Mouse (Mus musculus) forebrain, embryonic 16.5 days (tissue): ENCODE measurements at regions not wholly inside any gene's neighbourhood (a gene's known extent, or its start where the extent isn't known, plus 50 kb on each side); places are given as distances from the start of the nearest gene placed in this dataset.

Experiments
- ATAC-seq: fragments of 200-750 bp; cut with Nextera tagmentation; 2 replicates; pipeline ENCODE4 v1.8.0; 2017; ENCODE audit warnings: mild to moderate bottlenecking, moderate library complexity
- H3K27ac ChIP-seq: fragments of 300-500 bp; sonication (generic); 2 replicates; pipeline ENCODE4 v1.5.1; 2014; ENCODE audit warnings: low read length, control low read depth
- H3K27me3 ChIP-seq: fragments of 300-500 bp; sonication (generic); replicated peaks from 2 replicates; pipeline ENCODE4 v1.6.1; 2014; ENCODE audit warnings: low read length; ENCODE audit not compliant: control insufficient read depth, insufficient read depth
- H3K36me3 ChIP-seq: fragments of 300-500 bp; sonication (generic); 2 replicates; pipeline ENCODE4 v1.6.1; 2014; ENCODE audit not compliant: control insufficient read depth, insufficient read depth
- H3K4me1 ChIP-seq: fragments of 300-500 bp; sonication (generic); replicated peaks from 2 replicates; pipeline ENCODE4 v1.6.1; 2014; ENCODE audit warnings: low read length; ENCODE audit not compliant: control insufficient read depth, insufficient read depth
- H3K4me2 ChIP-seq: fragments of 300-500 bp; sonication (generic); 2 replicates; pipeline ENCODE4 v1.6.1; 2014; ENCODE audit warnings: mild to moderate bottlenecking, low read length, control low read depth
- H3K4me3 ChIP-seq: fragments of 300-500 bp; sonication (generic); replicated peaks from 2 replicates; pipeline ENCODE4 v1.5.1; 2014; ENCODE audit warnings: mild to moderate bottlenecking, low read length, control low read depth
- H3K9ac ChIP-seq: fragments of 300-500 bp; sonication (generic); replicated peaks from 2 replicates; pipeline ENCODE4 v1.6.1; 2014; ENCODE audit warnings: low read depth, low read length, control low read depth
- H3K9me3 ChIP-seq: fragments of 300-500 bp; sonication (generic); 2 replicates; pipeline ENCODE4 v1.6.1; 2016; ENCODE audit warnings: low read length; ENCODE audit not compliant: control insufficient read depth
- WGBS: fragments of 180-500 bp; shearing (Covaris S2); extraction: QIAGEN DNeasy Blood & Tissue Kit; methylation state at CpG from one replicate; pipeline ENCODE4 v1.1.7; 2014; 5-methylcytosine and 5-hydroxymethylcytosine counted together

DNA sequence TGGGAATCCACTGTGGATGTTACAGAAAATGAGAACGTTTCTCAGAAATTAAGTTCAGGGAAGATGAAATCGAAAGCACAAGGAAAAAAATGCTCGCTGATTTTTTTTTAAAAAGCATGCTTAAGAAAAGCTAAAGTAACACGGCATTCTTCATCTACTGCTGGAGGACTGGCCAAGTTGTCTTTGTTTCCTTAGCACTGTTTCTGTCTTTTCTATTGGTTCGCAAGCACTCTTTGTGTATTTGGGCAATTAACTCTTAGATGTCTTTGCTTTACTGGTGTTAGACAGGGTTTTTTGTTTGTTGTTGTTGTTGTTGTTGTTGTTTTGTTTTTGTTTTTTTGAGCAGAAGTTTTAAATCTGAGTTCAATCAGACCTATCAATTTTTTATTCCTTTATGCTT, 301.4 kb upstream of the Noct start:
- Histone ChIP-seq H3K4me2 (peak overlapping the region; percentile 5; the same call in 1 of the 2 replicates), H3K9me3 (no peaks in the 10 kb centered on the region; the same call in 1 of the 2 replicates), H3K9ac (no peak overlapping the region), H3K4me1 (peaks cover 7% of the 10 kb centered on the region; the same call in 1 of the 2 replicates), H3K27ac (peak overlapping the region; percentile 20; the same call in 1 of the 2 replicates), H3K27me3 (no peaks in the 10 kb centered on the region), H3K36me3 (no peaks in the 10 kb centered on the region), H3K4me3 (no peak overlapping the region)
- 0 out of 2 replicates have a peak, but pooled peaks have one; percentile 37 for ATAC-seq
- WGBS = 33% methylated on average over 5 of the region's 5 CpGs

DNA sequence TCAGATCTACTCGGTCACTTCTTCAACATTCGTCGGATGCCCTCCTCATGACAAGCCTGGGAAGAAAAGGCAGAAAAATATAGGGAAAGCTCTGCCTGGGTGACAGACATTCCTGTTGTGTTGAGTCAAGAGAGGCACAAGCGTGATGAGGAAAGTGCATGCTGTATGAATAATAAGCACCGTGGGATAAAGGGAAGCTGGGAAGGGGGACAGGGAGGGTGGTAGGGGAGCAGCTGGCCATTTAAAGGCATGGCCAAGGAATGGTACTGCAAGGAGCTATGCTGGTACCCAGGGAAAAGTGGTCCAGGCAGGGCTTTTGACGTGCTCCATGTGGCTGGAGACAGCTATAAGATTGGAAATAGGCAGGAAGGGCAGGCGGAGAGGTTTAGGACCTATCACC, 300.9 kb upstream of the Noct start:
- Histone ChIP-seq H3K4me1 (peaks cover 7% of the 10 kb centered on the region; the same call in 1 of the 2 replicates), H3K9me3 (no peaks in the 10 kb centered on the region; the same call in 1 of the 2 replicates), H3K27ac (no peak overlapping the region), H3K4me2 (no peak overlapping the region), H3K4me3 (no peak overlapping the region), H3K9ac (no peak overlapping the region), H3K36me3 (no peaks in the 10 kb centered on the region), H3K27me3 (no peaks in the 10 kb centered on the region)
- WGBS = 18% methylated on average over 7 of the region's 7 CpGs
- peak; percentile 88 for ATAC-seq

DNA sequence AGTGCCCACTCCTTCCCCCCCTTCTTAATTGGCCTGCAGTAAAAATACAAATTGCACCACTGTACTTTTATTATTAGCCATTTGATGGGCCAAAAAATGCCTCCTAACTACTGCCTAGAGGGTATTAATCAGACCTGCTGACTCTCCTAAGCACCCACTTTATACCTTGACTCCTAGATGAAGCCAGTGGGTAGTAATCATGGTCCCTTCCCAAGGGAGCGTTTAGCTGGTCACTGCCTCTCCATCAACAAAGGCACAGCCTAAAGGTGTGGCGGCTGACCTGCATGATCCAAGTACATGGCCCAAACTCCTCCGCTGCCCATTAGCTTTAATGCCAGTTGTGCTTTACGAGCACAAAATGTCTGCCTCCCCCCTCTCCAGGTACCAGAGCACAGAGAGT, 296.9 kb upstream of the Noct start:
- 82% methylated on average over 4 of the region's 4 CpGs for WGBS
- ATAC-seq = no peak
- Histone ChIP-seq H3K27ac (no peak overlapping the region), H3K9me3 (no peaks in the 10 kb centered on the region; the same call in 1 of the 2 replicates), H3K4me1 (peaks cover 7% of the 10 kb centered on the region), H3K4me2 (no peak overlapping the region), H3K36me3 (no peaks in the 10 kb centered on the region), H3K4me3 (no peak overlapping the region), H3K27me3 (no peaks in the 10 kb centered on the region), H3K9ac (no peak overlapping the region)

DNA sequence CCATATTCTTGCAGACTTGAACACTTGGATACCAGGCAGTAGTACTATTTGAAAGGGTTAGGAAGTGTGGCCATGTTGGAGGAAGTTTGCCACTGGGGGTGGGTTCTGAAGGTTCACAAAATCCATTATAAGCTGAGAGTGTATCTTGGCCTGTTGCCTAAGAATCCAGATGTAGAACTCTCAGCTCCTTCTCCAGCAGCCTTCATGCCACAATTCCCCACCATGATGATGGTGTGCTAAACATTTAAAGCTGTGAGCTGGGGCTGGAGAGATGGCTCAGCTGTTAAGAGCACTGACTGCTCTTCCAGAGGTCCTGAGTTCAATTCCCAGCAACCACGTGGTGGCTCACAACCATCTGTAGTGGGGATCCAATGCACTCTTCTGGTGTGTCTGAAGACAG, 295.2 kb upstream of the Noct start:
- ATAC-seq = no peak
- Histone ChIP-seq H3K9me3 (no peaks in the 10 kb centered on the region; the same call in 1 of the 2 replicates), H3K4me1 (peaks cover 10% of the 10 kb centered on the region), H3K4me2 (no peak overlapping the region), H3K36me3 (no peaks in the 10 kb centered on the region), H3K4me3 (no peak overlapping the region), H3K27me3 (no peaks in the 10 kb centered on the region), H3K27ac (no peak overlapping the region), H3K9ac (no peak overlapping the region)
- 91% methylated on average over 1 of the region's 1 CpGs for WGBS

DNA sequence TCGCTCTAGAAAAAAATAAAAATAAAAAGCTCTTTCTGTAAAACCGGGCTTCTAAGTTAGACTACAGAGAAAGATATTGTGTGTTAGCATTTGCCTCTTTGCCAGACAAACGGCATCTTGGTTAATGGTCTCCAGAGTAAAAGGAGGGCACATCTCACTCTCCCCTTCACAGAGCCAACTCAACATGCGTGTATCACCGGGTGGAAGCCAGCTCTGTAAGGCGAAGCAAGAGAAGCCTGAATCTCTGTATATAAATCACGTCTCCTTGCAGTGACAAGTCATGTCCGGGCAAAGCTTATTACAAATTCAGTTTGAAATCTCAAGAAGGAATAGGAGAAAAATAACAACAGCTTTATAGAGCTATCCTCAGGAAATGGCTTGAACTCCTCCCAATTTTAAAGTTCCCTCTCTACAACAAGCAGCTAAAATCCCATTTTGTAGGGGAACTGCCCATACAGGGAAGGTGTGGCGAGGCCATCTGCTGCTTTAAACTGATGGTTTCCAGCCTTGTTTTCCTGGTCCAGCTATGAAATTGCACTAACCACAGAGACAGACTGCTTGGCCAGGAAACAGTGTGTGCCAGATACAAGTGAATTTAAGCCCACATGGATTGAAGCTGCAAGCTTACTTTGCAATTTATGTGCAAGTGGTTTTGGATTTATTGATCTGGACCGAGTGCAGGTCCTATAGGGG, 291.7 kb upstream of the Noct start:
- no peak overlapping the region for H3K4me3 ChIP-seq
- no peaks in the 10 kb centered on the region for H3K9me3 ChIP-seq
- H3K27me3 ChIP-seq = no peaks in the 10 kb centered on the region
- no peak overlapping the region for H3K4me2 ChIP-seq
- no peaks in the 10 kb centered on the region for H3K36me3 ChIP-seq
- ATAC-seq = peak; percentile 75
- peaks cover 10% of the 10 kb centered on the region for H3K4me1 ChIP-seq
- WGBS = 68% methylated on average over 10 of the region's 10 CpGs
- H3K9ac ChIP-seq = no peak overlapping the region
- H3K27ac ChIP-seq = peak overlapping the region; percentile 60

DNA sequence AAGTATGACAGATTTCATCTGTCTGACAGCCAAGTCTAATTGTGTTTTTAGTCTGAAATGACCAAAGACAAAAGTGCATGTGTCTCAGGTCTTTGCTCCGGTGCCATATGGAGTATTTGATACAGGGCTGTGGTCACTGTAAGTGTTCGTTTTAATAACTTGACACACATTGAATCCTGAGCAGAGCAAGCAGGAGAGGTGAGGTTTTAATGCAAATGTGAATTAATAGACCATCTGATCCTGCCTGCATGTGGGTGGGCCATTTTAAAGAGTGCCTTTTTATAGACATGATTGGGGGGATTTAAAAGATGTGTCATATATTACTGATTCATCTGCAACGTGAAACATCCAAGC, 291.2 kb upstream of the Noct start:
- Histone ChIP-seq H3K9me3 (no peaks in the 10 kb centered on the region), H3K4me2 (no peak overlapping the region), H3K4me3 (no peak overlapping the region), H3K27ac (peak overlapping the region; percentile 60), H3K36me3 (no peaks in the 10 kb centered on the region), H3K9ac (no peak overlapping the region), H3K27me3 (no peaks in the 10 kb centered on the region), H3K4me1 (peaks cover 10% of the 10 kb centered on the region)
- 50% methylated on average over 3 of the region's 3 CpGs for WGBS
- peak; percentile 57; the same call in 1 of the 2 replicates for ATAC-seq

DNA sequence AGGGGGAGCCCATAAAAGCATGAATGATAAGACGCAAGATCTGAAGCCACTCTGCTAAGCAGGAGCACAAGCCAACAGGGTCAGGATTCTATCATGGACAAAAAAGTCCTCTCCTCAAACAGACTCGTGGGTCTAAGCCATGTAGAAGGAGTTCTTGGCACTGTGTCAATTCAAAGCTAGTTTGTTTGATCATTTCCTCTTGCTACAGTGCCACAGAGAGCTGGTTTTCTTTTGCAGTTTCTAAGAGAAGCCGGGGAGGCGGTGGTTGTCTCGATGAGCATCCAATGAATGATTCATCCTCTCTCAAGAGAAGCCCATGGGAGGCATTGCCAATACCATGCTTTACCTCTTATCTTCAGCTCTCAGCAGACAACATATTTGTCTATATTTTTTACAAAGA, 284.6 kb upstream of the Noct start:
- Histone ChIP-seq H3K4me2 (no peak overlapping the region), H3K9me3 (no peaks in the 10 kb centered on the region), H3K36me3 (no peaks in the 10 kb centered on the region), H3K4me3 (no peak overlapping the region), H3K4me1 (no peaks in the 10 kb centered on the region), H3K27me3 (no peaks in the 10 kb centered on the region), H3K27ac (no peak overlapping the region), H3K9ac (no peak overlapping the region)
- 74% methylated on average over 5 of the region's 5 CpGs for WGBS
- no peak for ATAC-seq

DNA sequence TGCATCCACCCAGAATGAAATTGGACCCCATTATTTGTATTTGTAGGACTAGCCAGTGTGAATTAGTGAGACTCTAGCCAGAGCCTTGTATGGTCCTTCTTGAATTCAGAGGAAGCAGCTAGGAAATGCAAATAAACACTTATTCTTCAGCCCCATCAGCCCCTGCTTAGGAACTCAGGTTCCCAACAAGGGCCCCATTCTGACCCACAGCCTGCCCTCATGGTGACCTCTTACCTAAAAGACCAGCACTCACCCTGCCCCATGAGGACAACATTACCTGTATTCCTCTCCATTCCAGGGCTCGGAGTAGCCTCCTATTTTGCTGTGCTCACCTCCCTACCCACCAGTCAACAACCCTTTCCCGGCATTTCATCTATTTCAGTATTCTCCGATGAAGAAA, 283.6 kb upstream of the Noct start:
- ATAC-seq = no peak
- Histone ChIP-seq H3K27ac (no peak overlapping the region), H3K36me3 (no peaks in the 10 kb centered on the region)

DNA sequence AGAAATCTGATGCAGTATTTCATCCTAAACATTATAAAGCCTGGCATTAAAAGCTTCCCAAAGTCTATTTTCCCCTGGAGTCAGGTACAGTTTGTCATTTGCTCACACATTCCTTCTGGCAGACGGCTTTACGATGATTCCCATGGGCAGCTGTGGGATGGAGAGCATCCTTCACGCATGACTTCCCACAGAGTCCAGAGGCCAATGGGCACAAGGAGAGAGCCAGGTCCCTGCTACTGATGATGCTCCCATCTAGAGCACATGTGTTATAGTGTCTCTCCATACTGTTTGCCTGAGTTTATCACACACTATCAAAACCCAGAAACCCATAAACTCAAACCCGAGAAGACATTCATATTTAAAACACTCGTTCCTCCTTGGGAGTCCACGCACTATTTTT, 270.8 kb upstream of the Noct start:
- no peak overlapping the region for H3K27ac ChIP-seq
- no peaks in the 10 kb centered on the region for H3K27me3 ChIP-seq
- H3K4me2 ChIP-seq = no peak overlapping the region
- H3K4me3 ChIP-seq = no peak overlapping the region
- no peak for ATAC-seq
- 80% methylated on average over 6 of the region's 6 CpGs for WGBS
- H3K9ac ChIP-seq = no peak overlapping the region
- H3K36me3 ChIP-seq = no peaks in the 10 kb centered on the region
- no peaks in the 10 kb centered on the region for H3K4me1 ChIP-seq
- H3K9me3 ChIP-seq = no peaks in the 10 kb centered on the region

More for the DNA sequence above, 283.6 kb upstream of the Noct start:
- H3K4me2 ChIP-seq = no peak overlapping the region
- no peaks in the 10 kb centered on the region for H3K4me1 ChIP-seq
- 66% methylated on average over 3 of the region's 3 CpGs for WGBS
- no peak overlapping the region for H3K4me3 ChIP-seq
- no peaks in the 10 kb centered on the region for H3K27me3 ChIP-seq
- no peak overlapping the region for H3K9ac ChIP-seq
- H3K9me3 ChIP-seq = no peaks in the 10 kb centered on the region

DNA sequence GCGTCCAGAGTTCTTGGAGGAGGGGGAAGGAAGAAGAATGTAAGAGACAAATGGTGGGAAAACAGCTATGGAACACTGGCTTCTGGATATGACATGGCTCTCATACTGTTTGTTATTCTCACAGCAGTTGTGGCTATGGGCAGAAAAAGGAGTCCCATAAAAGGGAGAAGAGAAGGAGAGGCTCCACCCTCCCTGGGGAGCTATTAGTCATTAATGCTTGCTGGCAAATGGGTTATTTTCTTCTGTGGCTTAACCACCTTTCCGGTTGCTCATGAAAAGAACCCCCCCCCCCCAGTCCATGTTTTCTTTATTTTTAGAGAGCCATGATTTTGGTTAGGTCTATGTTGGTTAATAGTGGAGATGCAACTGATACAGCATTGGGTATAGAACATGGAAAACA, 253.9 kb upstream of the Noct start:
- Histone ChIP-seq H3K9me3 (no peaks in the 10 kb centered on the region), H3K9ac (no peak overlapping the region), H3K36me3 (no peaks in the 10 kb centered on the region), H3K4me2 (no peak overlapping the region), H3K4me3 (no peak overlapping the region), H3K27me3 (no peaks in the 10 kb centered on the region), H3K27ac (no peak overlapping the region), H3K4me1 (peaks cover 3% of the 10 kb centered on the region)
- 87% methylated on average over 2 of the region's 2 CpGs for WGBS
- ATAC-seq = no peak
